Mouse (Mus musculus) induced T-regulatory cell, adult 2 months (primary cell): Measurements from ENCODE around the gene Plac1.

ENCODE experiments used
- DNase-seq: peaks from one replicate; pipeline ENCODE4 v3.0.0-alpha.2; 2012; ENCODE audit warnings: low read depth

Plac1 gene

DNA sequence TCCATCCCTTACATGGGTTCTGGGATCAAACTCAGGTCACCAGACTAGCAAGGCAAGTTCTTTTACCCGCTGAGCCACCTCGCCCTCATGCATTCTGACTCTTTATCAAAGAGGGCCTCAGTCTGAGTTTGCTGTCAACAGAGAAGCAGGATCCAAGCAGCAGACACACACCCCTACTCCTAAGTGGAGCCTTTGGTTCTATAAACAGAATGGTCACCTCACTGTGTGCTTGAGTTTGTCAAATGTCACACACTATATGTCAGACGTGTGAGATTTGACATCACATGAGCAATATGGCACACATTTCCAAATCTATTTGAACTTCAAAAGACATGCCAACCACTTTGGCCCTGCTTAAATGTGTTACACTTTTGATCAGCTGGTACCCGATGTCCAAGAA is 42.2 kb downstream of the Plac1 start:
- no peak for DNase-seq

GRCm38 (mm10) chrX:53196392-53196791 is 43.5 kb downstream of the Plac1 start:
- DNase-seq: no peak

DNA sequence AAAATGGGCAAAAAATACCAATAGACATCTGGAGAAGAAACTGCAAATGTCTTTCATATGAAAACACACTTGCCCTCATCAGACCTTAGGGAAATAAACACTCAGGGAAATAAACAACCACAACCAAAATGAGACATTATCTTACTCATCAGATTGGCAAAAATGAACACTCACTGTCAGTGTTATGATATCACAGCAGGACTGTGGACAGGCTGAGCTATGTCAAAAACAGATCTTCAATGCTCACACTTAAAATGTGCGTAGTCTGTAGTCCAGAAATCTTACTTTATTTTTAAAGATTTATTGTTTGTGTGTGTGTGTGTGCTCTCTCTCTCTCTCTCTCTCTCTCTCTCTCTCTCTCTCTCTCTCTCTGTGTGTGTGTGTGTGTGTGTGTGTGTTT is 51.2 kb downstream of the Plac1 start:
- no peak for DNase-seq

DNA sequence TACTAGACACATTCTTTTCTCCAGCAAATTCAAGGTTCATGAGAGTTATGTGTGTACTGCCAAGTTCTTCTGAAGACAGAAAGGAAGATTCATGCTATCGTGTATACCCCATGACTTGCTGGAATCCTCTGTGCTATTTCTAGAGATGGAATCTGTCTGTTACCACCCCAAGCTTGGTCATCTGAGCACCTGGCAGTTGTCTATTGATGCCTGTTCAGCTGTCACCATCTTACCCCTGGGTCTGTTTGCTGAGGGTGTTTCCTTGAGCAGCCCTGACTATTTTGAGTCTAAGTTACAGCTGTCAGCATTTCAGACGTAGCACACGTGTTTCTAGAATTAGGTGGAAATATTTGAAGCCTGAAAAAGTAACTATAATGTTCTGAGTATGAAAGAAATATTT is 60.1 kb downstream of the Plac1 start:
- no peak for DNase-seq

DNA sequence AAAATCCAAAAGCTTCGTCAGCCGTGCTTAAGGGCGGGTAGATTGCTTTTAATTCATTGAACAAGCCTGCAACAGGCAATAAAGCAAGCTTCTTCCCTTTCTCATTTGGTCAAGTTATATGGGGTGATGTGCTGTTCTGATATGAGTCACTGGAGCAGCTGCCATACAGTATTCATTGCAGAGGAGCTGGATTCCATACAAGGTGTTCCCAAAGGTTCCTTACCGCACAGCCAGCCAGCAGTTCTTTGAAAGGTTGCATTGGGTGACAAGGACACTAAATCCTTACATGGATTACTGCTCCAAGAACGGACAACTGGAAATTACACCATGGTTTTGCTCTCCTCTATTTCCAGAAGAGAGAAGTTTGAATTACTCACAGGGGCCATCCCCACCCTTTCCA is 63.6 kb downstream of the Plac1 start:
- DNase-seq: no peak

DNA sequence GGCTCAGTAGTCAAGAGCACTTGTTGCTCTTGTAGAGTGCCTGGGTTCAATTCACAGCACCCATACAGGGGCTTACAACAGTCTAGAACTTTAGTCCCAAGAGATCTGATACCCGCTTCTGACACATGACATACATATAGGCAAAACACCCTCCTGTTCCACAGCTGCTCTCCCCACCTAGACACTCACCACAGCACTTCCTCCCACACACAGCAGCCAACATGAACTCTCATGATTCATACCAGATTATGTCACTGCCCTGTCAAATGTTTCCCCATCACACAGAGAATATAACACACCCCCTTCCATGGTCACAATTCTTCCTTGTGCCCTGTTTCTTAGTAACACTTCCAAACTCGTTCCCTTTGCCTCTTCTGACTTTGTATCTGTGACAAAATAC is 71.3 kb downstream of the Plac1 start:
- no peak for DNase-seq

DNA sequence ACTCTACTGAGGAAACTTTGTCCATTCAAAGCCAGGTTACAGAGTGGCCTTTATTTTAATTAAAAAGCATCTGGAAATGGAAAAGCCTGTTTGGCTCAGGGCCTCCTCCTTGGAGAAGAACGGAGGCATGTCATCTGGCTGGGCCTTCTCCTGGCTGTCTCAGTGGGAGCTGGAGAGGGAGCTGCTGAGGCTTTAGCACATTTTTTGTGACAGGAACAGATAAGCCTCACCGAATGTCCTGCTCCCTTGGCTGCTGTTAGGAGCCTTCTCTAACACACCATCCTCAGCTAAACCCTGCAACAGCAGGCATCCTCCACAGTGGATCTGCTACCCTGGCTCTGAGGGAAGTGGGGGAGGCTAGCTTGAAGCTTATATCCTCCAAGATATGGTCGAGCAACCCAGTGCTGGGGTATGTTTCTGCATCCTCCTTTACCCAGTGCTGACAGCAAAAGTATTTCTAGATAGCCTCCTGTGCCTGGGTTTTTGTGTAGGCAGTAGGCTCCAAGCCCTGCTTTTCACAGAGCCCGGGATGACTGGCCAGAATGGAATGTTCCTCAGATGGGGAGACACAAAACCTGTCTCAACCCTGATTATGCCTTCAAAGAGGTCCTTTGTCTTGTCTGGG is 72.9 kb downstream of the Plac1 start:
- no peak for DNase-seq

DNA sequence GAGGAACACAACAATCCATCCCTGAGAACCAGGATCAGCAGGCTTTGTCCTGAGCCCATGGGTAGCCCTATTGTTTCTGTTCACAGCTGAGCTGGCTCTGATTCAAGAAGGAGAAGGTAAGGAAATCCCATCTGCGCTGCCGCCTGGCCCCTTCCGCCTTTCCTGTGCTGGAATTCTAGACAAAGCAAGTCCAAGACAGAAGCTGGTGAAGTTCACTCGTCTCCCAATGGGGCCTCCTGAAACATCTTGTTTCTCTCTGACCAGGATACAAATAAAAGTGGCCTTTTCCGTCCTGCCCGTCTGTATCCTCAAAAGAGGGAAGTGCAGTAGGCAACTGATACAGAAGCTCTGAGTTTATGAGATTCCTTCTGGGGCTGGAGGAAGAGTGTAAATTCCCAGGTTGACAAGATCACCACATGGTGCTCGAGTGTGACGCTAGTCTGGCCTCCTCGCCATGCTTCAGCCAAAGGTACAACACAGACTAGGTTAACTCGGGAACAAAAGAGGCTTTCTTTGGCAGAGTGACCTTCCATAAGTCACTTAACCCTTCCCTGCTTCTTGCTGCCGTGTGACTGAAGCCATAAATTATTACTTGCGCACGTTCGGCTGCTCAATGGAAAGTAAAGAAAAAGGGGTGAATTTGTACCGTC is 73.5 kb downstream of the Plac1 start:
- no peak for DNase-seq

DNA sequence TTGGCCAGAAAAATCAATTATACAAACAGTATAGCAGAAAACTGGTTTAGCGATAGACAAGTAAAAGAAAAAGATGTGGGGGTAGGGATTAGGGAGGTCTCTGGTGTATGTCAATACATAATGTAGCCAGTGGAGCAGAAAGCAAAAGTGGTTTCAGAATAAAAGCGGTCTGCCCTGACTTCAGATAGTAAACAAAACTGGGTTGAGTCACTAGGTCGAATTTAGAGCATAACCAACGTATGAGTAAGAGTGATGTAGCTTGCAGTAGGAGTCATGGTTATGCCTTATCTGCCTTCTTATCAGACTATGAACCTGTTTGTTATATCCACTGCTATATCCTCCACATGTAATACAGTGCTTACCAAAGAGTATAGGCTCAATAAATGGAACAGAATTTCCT is 77.3 kb downstream of the Plac1 start:
- no peak for DNase-seq

DNA sequence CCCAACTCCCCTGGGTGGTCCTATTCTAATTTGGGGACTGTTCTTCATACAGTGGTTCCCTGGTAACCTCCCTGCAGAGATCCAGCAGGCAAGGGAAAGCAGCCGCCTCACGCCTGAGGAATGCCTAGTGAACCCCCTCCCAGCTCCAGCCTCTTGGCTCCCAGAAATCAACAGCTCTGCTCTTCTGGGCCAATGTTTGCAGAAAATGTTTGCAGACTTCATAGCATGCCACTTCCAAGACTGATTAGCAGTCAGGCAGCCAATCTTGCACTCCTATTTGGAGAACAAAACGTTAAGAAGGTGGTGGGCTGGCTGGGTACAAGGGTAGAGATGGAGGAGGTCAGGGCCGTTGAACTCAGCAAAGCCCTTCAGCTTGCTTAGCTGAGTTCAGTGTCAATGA is 78.3 kb downstream of the Plac1 start:
- no peak for DNase-seq

DNA sequence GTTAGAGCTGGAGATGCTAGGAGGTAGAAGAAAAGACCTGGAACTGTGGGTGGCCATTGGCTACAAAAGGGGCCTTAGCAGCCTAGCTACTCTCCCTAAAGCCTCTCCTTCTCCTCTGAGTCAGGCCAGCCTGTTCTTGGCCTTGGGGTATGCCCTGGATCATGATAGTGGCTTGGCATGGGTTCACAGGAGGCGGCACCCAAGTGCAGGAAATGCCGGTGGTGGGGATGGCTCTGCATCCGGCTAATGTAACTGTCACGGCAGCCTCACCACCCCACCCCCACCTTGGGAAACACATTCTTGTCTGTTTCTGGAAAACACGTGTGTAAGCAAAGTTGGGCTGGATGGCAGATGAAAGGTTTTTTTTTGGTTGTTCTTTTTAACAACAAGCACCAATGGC is 78.8 kb downstream of the Plac1 start:
- DNase-seq: peak; percentile 0

DNA sequence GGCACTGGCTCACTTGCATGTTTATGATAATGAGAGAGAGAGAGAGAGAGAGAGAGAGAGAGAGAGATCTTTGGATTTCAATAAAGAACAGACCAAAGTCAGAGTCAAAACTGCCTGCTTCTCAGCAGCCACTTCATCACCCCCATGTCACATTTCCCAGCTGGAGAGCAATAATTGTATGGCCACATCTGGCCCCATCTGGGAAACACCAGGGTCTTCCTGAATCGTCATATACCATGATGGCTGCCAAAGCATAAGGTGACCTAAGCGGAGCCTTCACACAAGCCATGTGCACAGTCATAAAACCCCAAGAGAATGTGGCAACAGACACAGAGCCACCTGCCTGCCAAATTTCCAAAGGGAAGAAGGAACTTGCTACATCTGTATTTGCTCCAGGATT is 91.9 kb downstream of the Plac1 start:
- DNase-seq: no peak

GRCm38 (mm10) chrX:53146389-53146917 is 93.5 kb downstream of the Plac1 start:
- no peak for DNase-seq

GRCm38 (mm10) chrX:53139641-53140040 is 100.3 kb downstream of the Plac1 start:
- DNase-seq: no peak

DNA sequence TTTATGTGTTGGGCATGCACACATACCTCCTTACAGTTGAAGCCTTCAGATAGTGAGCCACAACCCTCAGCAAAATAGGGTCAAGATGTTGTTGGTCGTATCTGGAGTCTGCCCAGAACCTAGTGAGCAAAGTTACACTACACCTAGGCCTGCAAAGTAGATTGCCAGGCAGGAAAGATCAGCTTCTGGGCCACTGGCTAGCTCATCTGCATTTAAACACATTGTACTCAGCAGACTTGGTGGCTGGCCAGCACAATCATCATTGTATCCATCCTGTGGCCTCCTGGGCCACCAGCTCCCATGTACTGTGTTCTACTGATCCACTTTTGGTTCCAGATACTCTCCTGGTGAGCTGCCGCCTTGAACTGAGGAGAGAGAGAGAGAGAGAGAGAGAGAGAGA is 102.8 kb downstream of the Plac1 start:
- DNase-seq: no peak

DNA sequence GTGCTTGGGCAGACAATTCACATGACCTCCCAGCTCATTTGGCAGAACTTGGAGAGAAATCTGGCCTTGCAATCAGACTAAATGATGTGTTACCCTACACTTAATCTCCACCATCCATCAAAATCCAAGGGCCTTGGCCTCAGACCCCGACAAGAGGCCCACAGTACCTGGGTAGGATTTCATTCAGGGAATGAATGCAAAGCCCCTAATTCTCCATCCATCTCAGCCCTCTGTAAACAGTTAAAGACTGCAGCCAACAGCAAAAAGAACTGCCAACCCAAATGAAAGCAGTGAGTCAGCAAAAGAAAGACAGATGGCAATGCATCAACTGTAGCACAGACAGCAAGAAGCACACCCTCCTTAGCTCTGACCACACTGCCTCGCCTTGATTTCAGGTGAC is 110.4 kb downstream of the Plac1 start:
- no peak for DNase-seq

DNA sequence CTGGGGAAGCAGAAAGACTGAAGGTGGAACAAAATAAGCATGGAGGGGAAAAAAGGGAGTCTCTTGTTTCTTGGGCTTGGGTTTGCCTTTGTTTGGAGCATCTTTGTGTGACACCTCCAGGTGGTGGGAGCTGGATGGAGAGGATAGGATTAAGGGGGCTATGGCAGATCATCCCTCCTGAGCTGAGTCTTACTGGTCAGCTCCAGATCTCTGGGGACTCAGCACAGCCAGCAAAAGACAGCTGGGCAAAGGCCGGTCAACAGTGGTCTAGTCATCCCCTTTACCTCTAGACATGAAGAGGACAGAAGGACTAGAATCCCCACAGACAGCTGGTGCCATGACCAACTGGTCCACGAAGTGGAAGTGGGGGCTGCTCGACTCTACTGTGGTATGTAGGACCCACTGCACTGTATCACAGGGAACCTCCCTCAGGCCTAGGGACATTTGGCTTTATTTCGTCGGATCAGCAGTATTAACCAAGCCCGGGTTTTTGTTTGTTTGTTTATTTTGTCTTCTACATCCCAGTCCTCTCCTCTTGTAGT is 113.3 kb downstream of the Plac1 start:
- no peak for DNase-seq

DNA sequence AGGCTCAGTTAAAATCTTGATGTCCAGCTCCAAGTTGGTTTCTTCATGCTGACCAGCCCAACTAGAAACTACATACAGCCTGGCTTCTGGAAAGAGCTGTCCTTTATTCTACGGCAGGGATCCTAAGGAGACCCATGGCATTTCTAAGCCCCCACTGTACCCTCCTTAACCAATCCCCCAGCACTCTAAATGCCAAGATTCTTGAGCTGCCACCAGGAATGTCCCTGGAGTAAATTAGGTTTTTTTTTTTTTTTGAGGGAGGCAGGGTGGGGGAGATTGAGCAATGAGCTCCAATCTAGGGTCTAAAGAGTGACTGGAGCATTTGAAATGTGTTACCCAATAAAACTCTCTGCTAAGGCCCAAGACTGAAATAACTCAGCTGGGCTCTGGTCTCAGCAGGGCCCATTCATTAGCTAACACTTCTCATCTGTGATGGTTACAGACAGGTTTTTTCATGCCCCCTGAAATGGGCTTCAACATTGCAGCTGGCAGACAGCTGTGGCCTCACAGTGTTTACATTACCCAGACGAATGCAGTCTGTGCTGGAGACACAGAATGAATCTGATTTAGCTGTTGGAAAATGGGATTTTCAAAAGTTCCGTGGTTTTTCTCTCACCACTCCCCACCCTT is 114.0 kb downstream of the Plac1 start:
- DNase-seq: no peak

- no peak for DNase-seq
Observed at GRCm38 (mm10) chrX:53123562-53123961, 116.3 kb downstream of the Plac1 start.

DNA sequence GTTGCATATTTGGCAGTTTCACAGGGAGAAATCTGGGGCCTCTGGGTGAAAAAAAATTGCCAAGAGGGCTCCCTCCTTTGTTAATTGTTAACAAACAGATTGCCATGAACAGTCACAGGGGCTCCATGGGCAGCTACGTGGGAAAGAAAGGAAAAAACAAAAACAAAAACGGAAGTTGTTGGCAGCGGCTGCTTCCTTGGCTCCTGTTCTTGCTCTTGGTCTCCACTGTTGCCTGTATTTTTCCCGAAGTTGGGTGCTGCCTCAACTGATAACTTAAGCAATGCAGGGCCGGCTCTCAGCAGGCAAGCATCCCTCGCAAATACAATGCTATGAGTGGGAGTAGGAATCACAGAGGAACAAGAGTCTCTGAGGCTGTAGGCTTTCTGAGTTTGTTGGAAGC is 121.3 kb downstream of the Plac1 start:
- no peak for DNase-seq

- DNase-seq: no peak
Observed at GRCm38 (mm10) chrX:53118019-53118418, 121.9 kb downstream of the Plac1 start.

DNA sequence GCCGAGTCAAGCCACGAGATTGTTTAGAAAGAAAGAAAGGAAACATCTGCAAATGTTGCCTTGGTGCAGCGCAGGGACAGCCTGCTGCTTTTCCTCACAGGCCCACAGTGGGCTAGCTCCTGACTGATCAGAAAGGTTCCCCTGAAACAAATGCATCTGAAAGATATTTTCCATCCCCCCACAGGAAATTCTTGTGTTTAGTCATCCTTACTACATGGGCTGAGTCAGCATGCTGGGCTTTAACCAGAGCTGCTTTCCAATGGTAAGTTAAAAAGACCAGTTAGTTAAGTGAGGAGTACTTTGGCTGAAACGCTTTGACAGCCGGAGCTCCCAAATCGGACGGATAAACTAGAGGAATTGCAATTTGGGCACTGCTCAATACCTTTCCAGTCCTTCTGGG is 124.9 kb downstream of the Plac1 start:
- DNase-seq: no peak

GRCm38 (mm10) chrX:53110142-53110541 is 129.8 kb downstream of the Plac1 start:
- no peak for DNase-seq
